Mouse (Mus musculus) left cerebral cortex, postnatal 14 days (tissue): ENCODE measurements around the gene Slc27a1. TPM values are rescaled to one million over a fixed set of nuclear protein-coding genes. Genes with fewer than 3 reads are reported as not detected.

Experiments
- DNase-seq, 2 experiments: peaks; one replicate each; pipeline ENCODE4 v3.0.0; 2021 to 2022; ENCODE audit warnings: low spot score in 2 of 2, mixed read lengths in 1 of 2
- intact Hi-C: fragments of 180-260 bp; cut with DNase I; formaldehyde crosslinking; loops from one replicate; pipeline ENCODE4 v1.15.1; 2025
- total RNA-seq, 2 experiments: library from RNA; stranded (reverse); gene quantifications; 2 replicates each; pipeline ENCODE4 v1.2.3; 2021

Gene Slc27a1
- total RNA-seq, 2 experiments from 2014 or later = 82.0 to 84.3 TPM

DNA sequence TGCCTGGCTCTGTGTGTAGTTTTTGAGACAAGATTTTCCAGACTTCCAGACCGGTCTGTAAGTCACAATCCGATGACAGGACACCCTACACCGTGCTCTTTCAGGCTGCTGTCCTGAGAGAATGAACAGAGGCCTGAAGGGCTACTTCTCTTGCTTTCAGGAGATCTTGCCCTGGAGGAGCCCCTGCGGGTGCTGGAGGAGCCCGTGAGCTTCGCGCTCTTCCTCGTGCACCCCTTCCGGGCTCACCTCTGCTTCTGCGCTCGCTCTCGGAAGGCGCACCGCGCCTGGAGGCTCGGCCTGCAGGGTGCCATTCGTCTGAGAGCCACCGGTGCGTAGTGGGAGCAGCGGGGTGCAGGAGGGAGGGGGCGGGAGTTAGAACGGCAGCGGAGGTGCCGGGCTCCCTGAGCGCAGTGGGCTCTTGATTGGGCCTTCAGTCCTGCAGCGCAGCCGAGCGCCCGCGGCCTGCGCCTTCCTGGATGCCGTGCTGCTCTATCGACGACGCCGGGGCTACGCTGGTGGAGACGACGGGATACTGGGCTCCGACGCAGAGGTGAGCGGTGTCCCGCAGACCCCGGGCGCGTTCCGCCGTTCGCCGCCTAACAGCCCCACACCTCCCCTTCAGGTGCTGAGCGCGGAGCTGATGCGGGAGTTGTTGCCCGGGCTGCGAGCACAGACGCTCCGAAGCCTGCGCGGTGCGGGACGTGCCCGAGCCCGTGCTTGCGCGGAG is 33.4 kb downstream of the Slc27a1 start:
- DNase-seq = no peak
- intact Hi-C loops = loop anchor here (5.0 kb wide), 1 partner anchor 160 kb away; no protein-coding TSS in a partner anchor

DNA sequence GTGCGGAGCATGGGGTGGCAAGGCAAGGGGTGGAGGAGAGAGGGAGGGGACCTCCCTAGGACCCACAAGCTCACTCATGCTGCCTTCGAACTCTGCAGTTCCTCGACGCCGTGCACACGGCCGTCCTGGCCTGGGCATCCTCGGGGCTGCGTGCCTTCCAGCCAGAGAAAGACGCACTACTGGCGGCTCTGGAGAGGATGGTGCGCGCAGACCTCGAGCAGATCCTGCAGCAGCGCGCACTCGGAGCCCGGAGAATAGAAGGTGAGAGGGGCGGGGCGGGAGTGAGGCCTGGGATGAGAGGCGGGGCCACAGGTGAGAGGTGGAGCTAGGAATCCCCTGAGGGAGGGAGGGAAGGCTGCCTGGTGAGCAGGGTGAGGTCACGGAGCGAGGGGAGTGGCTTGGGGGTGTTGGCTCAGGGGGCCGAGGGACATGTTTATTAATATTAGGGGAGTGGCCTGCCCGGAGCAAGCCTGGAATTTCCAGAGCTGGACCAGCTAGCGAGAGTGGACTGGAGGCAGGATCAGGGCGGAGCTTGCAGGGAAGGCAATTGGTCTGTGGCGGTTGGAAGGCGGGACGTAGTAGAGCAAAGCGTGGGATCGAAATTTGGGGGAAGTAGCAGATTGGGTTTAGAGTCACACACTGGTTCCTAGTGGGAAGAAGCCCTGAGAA is 34.1 kb downstream of the Slc27a1 start:
- DNase-seq = peak in 1 of 2 experiments; percentile 53
- intact Hi-C loops = loop anchor here (5.0 kb wide), 1 partner anchor 160 kb away; no protein-coding TSS in a partner anchor

DNA sequence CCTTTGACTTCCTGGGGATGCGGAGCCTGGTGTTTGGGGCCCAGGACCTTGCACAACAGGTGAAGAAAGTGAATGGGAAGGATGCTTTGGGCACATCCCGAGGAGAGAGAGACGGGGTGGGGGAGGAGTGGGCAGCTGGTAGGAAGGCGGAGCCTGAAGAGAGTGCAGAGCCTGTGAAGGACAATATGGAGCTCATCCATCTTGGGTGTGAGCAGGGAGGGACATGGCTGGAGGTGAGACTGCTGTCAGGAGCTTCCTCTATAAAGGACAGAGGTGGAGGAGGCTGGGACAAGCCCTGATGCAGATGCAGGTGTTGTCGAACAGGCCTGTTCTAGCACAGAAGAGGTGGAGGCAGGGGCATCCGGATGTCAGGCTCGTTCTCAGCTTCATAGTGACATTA is 35.3 kb downstream of the Slc27a1 start:
- intact Hi-C loops = loop anchor here (5.0 kb wide), 1 partner anchor 162 kb away; no protein-coding TSS in a partner anchor
- no peak for DNase-seq

DNA sequence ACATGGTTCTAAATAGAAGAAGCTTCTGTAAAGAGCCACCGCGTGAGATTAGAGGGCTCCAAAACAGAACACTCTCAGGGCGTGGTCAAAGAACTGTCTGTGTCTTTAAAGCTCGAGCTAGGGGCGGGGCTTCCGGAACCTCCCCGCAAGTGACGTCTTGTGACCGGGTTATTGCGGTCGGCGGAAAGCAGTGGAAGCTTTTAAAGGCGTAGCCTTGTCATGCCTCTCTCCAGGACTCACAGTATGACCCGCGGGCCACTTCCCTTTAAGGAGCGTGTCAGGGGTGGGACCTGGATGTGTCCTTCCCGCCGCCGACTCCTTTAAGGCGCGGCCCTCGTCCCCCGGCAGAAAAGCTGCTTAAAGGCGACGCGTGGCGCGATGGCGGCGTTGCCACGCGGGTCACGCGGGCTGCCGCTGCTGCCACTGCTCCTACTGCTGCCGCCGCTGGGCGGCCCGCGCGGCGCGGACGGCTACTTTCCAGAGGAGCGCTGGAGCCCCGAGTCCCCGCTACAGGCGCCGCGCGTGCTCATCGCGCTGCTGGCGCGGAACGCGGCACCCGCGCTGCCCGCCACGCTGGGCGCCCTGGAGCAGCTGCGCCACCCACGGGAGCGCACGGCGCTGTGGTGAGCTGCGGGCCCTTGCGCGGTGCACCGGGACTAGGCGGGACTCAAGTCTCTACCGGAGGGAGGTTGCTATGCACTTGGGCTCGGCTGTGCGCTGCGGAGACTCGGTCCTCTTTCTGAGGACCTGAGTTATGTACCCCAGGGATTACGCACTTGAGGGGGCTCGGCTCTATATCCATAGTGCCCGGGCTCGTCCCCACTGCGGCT is 42.4 kb downstream of the Slc27a1 start, which contains the start of gene Colgalt1:
Gene Colgalt1 (plus strand): TSS at position 177 of the 830 bp plus-strand sequence.
- DNase-seq = peak; percentile 97 to 99
- intact Hi-C loops = loop anchor here (1.0 kb wide), 1 partner anchor 18 kb away; no protein-coding TSS in a partner anchor

DNA sequence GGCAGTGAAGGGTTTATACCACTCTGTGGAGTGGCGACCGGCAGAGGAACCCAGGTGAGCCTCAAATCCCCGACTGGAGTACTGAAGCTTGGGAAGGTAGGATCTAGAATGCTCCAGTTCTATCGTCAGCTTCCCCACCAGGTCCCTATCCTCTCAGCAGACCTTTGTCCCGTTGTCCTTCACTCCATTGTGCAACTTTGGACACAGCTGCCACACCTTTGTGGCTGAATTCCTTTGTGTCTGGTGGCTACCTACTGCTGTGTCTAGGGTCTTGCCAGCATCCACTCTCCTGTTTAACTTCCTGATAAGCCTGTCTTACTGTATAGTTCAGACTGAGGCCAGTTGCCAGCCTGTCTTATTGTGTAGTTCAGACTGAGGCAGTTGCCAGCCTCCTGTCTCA is 43.5 kb downstream of the Slc27a1 start:
- intact Hi-C loops = no loop called here
- DNase-seq = no peak

DNA sequence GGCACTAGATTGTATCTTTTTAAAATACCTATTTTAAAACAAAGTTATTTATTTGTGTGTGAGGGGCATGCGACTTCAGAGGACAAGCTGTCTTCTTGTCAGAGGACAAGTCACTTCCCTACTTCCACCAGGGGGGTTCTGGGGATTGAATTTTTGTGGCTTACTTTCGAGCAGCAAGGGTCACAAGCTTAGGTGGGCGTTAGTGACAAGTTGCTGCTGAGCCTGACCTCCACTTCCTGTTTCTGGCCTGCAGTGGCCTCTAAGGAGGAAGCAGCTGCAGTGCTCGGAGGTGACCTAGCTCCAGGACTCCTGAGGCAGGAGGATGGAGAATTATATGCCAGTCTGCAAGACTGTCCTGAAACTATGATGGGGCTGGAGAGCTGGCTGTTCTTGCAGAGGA is 44.7 kb downstream of the Slc27a1 start:
- intact Hi-C loops = no loop called here

DNA sequence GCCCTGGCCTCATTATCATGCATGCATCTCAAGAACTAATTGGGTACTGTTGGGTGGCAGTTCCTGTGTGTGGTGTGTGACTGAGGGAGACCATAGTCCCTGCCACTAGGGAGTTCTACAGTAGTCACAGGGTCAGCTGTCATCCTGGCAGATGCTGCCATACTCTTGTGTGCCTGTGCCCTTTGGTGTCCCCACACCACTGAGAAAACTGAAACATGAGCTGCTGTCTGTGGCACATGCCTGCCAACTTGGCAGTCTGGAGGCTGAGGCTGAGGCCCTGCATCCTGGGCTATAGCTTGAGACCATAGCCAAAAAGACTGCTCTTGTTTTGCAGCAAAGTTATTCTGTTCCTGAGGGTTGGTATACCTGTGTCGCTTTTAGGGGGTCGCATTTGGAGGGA is 51.1 kb downstream of the Slc27a1 start:
- intact Hi-C loops = no loop called here
- DNase-seq = no peak

More for the DNA sequence above, 44.7 kb downstream of the Slc27a1 start:
- DNase-seq = peak in 1 of 2 experiments; percentile 42

DNA sequence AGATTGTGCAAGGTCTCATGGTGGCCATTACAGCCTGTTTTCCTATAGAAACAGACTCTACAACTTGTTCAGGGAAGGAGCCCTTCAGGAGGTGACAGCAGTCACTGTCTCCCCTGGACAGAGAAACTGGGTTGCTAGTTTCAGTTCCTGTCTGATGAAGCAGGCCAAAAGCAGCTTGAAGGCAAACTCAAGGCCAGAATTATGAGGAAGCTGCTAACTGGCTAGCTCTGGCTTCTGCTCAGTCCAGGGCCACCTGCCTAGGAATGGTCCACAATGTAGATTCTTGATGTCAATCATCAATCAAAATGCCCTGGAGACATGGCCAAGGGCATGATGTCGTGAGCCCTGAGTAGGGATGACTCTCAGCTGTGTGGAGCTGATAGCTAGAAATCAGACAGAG is 56.4 kb downstream of the Slc27a1 start:
- no peak for DNase-seq
- intact Hi-C loops = no loop called here

DNA sequence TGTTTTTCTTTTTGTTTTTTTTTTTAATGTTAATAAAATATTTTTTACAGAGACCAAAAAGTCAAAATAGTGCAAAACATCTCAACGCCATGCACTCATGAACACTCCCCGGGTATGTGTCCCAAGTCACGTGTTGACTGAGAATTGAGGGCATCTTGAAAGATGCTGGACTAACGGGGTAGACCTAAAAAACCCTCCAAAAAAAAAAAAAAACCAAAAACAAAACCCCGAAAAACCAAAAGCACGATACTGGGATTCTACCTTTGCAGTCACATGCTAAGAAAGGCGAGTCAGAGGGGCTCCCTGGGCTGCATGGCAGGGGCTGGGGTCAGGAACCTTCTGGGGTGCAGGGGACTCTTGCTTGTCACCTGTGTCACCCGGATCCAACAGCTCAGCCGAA is 58.1 kb downstream of the Slc27a1 start:
- intact Hi-C loops = no loop called here
- DNase-seq = no peak

DNA sequence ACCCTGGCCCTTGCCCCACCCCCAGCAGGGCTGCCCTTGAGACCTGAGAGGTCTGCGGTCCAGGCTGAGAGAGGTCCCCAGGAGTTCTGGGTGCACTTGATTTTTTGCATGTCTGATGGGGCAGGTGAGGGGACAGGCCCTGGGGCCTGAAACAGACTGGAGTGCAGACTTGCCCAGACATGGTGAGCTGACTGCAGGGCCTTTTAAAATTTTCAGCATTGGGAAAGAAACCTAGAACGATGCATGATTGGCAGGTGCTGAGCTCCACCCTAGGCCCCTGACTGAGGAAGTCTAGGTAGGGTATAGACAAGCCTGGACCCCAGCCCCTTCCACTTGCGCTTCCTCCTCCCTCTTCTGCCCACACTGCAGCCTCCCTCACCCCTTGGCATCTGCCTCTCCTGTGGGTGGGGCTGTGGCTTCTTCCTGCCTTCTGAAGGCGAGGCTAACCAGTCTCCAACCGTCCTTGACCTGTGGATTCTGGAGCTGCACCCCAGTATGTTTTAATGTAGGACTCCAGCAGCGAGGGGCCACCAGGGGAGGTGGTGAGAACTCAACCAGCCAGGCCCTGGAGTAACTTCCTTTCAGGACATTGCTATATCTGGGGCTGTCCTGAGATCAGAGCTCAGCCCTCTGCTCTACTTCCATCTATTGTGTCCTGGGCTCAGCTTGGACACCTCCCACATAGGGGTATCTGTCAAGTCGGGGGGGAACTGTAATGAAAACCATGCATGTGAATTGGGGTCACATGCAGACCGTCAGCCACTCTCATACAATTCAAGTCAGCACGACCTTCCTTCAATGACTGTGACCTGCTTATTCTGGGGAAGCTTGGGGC is 58.8 kb downstream of the Slc27a1 start:
- no peak for DNase-seq
- intact Hi-C loops = no loop called here

DNA sequence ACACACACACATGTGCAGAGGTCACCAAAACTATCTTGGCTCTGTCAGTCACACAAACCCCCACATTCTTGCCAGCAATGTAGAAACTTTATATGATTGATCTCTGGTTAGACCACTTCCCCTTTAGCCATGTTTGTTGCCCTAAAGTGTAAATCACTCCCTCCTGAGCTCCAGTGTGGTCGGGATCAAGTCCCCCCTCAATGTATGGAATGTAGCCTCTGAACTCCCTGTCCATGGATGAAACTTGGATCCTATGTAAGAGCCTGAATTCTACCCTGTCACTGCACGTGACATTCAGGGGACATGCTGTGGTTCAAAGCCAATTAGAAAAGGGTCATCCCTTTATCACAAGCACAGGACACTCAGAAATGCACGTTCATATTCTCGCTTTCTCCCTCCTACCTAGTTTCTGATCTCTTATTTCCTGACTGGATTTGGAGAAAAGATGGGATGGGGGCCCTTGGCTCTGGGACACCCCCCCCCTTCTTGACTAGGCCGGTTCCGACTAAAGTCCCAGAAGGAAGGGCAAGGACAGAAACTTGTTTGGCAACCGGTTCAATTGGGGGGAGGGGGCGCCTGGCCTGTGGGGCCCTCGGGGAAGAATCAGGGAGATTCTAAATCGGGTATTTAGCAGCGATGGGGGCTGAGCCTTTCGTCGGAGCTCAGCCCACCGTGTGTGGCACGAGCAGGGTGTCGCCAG is 59.9 kb downstream of the Slc27a1 start:
- intact Hi-C loops = loop anchor here (1.0 kb wide), 1 partner anchor 17 kb away; no protein-coding TSS in a partner anchor
- DNase-seq = no peak

DNA sequence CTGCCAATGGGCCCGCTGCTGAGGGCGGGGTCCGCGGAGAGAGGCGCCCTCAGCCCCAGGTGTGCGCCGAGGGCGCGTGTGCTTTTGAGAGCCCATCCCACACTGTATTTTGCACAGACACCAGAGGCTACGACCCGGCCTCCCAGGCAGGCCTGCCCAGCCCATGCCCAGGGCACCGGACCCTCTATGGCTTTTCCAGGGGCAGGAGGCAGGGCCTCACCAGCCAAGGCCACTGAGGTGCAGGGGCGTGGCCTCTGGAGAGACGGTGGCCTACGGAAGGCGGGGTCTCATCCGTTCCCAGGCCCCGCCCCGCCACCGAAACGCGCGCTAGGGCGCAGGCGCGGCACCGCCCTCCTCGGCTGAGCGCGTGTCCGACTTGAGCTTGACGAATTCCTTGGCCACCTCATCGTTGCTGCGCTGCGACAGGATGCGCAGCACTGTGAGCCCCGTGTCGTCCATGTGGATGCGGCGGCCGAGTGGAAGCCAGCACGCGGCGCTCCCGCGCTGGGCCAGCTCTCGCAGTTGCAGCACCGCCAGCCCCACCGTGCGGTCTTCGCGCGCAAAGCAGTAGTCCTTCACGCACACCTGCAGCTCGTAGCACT is 60.5 kb downstream of the Slc27a1 start:
- intact Hi-C loops = loop anchor here (1.0 kb wide), 1 partner anchor 18 kb away; no protein-coding TSS in a partner anchor
- DNase-seq = peak; percentile 88 to 94

DNA sequence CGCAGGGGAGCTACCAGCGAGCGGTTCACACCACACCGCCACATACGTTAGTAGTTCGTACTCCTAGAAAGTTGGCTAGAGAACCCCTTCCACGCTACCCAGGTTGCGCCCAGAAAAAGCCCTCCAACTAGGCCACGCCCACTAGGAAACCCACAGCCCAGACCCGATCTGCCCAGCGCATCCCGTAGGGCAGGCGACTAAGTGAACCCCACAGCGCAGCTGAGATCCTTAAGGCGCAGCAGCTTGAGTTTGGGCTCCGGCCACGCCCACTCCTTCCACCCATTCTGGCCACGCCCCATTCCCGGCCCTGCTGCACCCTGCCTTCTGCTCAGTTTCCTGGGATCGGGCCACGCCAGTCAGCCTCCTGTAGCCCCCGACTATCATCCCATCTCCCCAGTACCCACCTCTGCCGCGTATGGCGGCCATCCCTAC is 61.1 kb downstream of the Slc27a1 start:
- DNase-seq = no peak
- intact Hi-C loops = loop anchor here (1.0 kb wide), 1 partner anchor 18 kb away; no protein-coding TSS in a partner anchor

DNA sequence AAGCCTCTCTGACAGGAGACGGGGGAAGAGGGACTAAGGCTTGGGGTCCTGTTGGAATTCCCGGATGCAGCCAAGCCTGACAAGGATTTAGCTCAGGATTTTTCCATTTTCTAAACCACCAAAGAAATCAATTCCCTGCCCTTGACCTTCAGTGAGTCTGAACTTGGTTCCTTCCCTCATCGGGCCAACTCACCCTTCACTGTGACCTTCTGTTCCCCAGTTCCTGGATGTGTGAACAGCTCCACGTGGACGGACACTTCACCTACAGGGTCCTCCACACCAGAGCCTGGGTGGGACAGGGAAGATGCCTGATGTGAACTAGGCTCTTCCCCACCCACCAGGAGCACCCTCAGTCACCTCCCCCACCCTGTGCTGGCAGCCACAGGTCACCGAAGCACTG is 62.1 kb downstream of the Slc27a1 start:
- no peak for DNase-seq

DNA sequence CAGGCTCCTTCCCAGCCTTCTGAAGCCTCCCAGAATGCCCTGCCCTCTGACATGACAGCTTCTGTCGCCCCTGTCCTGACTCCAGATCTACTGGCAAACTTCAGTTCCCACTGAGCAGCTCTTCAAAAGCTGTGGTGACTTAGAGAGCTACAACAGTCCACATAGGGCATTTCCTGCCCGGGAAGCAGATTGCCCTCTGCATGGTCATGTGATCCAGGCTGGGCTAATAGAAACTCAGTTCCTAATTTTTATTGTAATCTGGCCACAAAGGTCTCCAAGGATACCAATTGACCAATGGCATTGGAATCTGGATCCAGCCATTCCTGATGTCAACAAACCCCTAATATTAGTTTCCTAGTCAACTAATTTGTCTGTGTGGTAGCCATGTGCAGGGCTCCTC is 63.2 kb downstream of the Slc27a1 start:
- DNase-seq = no peak
- intact Hi-C loops = no loop called here

More for the DNA sequence above, 62.1 kb downstream of the Slc27a1 start:
- intact Hi-C loops = no loop called here

DNA sequence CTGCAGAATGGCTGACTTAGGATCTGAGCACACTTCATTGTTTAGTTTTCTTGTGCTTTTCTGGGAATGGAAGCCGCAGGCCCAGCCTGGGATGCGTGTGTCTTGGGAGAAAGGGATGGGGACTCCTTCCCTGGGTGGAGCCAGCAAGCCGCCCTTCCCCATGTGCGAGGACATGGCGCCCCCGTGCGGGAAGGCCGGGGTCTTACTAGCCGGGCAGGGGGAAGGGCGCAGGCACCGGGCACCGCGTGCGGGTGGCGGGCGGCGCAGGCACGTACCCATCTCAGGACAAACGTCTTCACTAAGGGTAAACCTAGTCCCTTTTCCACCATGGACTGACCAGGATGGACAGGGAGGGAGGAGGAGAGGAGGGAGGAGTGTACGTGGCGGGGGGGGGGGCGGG is 64.5 kb downstream of the Slc27a1 start:
- intact Hi-C loops = no loop called here
- DNase-seq = no peak

DNA sequence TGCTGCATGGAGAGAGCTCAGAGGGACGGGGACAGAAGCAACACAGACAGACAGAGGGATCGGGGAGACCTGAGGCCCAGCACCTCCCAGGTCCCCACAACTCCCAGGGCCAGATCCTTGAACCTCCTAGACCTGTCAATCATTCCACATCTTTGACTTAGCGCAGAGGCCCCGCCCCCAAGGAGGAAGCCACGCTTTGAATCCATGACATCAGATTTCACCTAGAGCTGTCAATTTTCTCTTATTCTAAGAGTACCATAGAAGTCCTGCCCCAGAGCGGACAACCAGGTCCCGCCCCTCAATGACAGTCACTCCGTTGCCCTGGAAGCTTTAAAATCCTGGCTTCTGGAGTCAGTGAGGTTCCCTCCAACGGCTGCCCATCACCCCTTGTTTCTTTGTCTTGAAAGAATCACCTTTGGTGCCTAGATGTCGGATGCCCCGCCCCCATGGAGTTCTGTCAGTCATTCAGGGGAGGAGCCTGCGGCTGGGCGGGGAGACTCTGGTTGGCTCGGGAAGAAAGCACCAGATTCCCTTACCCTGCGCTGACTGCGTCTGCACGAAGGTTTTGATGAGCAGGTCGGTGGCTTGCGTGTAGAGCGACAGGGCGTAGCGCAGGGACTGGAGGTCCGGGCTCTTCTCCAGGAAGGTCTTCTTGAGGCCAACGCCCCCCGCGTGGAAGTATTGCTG is 65.4 kb downstream of the Slc27a1 start:
- DNase-seq = no peak
- intact Hi-C loops = no loop called here
